ENCODE assay signal across 17 mouse cellular contexts in genomic region chr6:92520088-92520875, GRCm38 (mm10).
DNase-seq lines count a peak whose midpoint lies in the region; ATAC-seq and TF ChIP-seq lines count a peak whose summit lies in the region.
"Had no signal": no experiment of that assay in that cellular context is flagged by ENCODE, and none has a peak within 500 bp of the region (broad histone marks: within the 10 kb centered on the region; RNA-seq: fewer than 3 reads in every experiment).

No protein-coding gene starts in this region.

- no peak overlapping the region for H3K4me3 ChIP-seq in heart, embryonic 13.5 days
- no peak overlapping the region for H3K4me3 ChIP-seq in ES-E14 (ENCODE audit: insufficient read depth in 1 of 2, low read depth in 1 of 2, low read length in 2 of 2, poor library complexity in 1 of 2, severe bottlenecking in 1 of 2)
- no peak overlapping the region for H3K4me3 ChIP-seq in stomach, embryonic 15.5 days (replicated peaks)
- no peak overlapping the region for H3K4me3 ChIP-seq in kidney, embryonic 14.5 days (ENCODE audit: low read length)
- H3K4me3 ChIP-seq: embryonic facial prominence, embryonic 13.5 days; limb, embryonic 13.5 days; liver, embryonic 13.5 days had no signal

- DNase-seq in heart, postnatal 4 days = no peak
- DNase-seq in left cerebral cortex, postnatal 4 days = peak; percentile 39
- DNase-seq in left cerebral cortex, adult 18-20 months (ENCODE audit: low spot score in 2 of 2) = no peak
- DNase-seq in ES-E14 (ENCODE audit: low read depth, low spot score) = no peak
- DNase-seq: gastrocnemius, postnatal 14 days; heart, postnatal 36 days; kidney, adult 8-10 months; kidney, postnatal 4 days; liver, embryonic 13.5 days; right cerebral cortex, adult 18-20 months; thymus, postnatal 4 days had no signal

- no peaks in the 10 kb centered on the region for H3K36me3 ChIP-seq in heart, embryonic 13.5 days
- no peaks in the 10 kb centered on the region for H3K36me3 ChIP-seq in ES-E14 (ENCODE audit: control insufficient read depth, insufficient read depth, low read length, poor library complexity, severe bottlenecking)
- no peaks in the 10 kb centered on the region for H3K36me3 ChIP-seq in stomach, embryonic 15.5 days
- H3K36me3 ChIP-seq in kidney, embryonic 14.5 days (ENCODE audit: control insufficient read depth, insufficient read depth, low read length) = no peaks in the 10 kb centered on the region
- H3K36me3 ChIP-seq: embryonic facial prominence, embryonic 13.5 days; limb, embryonic 13.5 days; liver, embryonic 13.5 days had no signal

- H3K4me2 ChIP-seq in heart, embryonic 13.5 days = no peak overlapping the region
- no peak overlapping the region for H3K4me2 ChIP-seq in stomach, embryonic 15.5 days
- no peak overlapping the region for H3K4me2 ChIP-seq in kidney, embryonic 14.5 days (replicated peaks; ENCODE audit: low read depth, low read length)
- H3K4me2 ChIP-seq: embryonic facial prominence, embryonic 13.5 days; limb, embryonic 13.5 days; liver, embryonic 13.5 days had no signal

- ATAC-seq in heart, embryonic 13.5 days (ENCODE audit: extremely low read depth, insufficient number of reproducible peaks, low FRiP score, low TSS enrichment) = no peak
- no peak for ATAC-seq in stomach, embryonic 15.5 days (ENCODE audit: insufficient read depth, low FRiP score, low read depth)
- ATAC-seq in kidney, embryonic 14.5 days (ENCODE audit: low FRiP score, low TSS enrichment) = no peak
- ATAC-seq: forebrain, embryonic 14.5 days had no signal

- WGBS in heart, embryonic 13.5 days = 66% methylated on average over 5 of the region's 5 CpGs
- 50% methylated on average over 5 of the region's 5 CpGs for WGBS in stomach, embryonic 15.5 days
- 64% methylated on average over 5 of the region's 5 CpGs for WGBS in kidney, embryonic 14.5 days

- no peak overlapping the region for H3K9ac ChIP-seq in heart, embryonic 13.5 days
- H3K9ac ChIP-seq in ES-E14 (ENCODE audit: insufficient read depth, low read depth, low read length, poor library complexity, severe bottlenecking) = no peak overlapping the region
- no peak overlapping the region for H3K9ac ChIP-seq in stomach, embryonic 15.5 days
- H3K9ac ChIP-seq in kidney, embryonic 14.5 days (ENCODE audit: low read depth, low read length) = no peak overlapping the region
- H3K9ac ChIP-seq: embryonic facial prominence, embryonic 13.5 days; limb, embryonic 13.5 days; liver, embryonic 13.5 days had no signal

- H3K27ac ChIP-seq in heart, embryonic 13.5 days (replicated peaks) = 0 out of 2 replicates have a peak overlapping the region, but pooled peaks have one; percentile 7
- H3K27ac ChIP-seq in ES-E14 (ENCODE audit: insufficient read depth, low read depth, low read length, poor library complexity, severe bottlenecking) = no peak overlapping the region
- H3K27ac ChIP-seq in stomach, embryonic 15.5 days = peak overlapping the region; percentile 38; the same call in 1 of the 2 replicates
- no peak overlapping the region for H3K27ac ChIP-seq in kidney, embryonic 14.5 days (ENCODE audit: low read depth, low read length)
- H3K27ac ChIP-seq: embryonic facial prominence, embryonic 13.5 days; limb, embryonic 13.5 days; liver, embryonic 13.5 days had no signal

- in situ Hi-C loops in ES-E14 (cut with MboI; ENCODE audit: low sequenced_read_pairs in 2 of 2, unreplicated experiment in 2 of 2) = no loop called here

- no peaks in the 10 kb centered on the region for H3K9me3 ChIP-seq in heart, embryonic 13.5 days
- H3K9me3 ChIP-seq in ES-E14 (ENCODE audit: control insufficient read depth, insufficient read depth, low read depth, low read length) = no peaks in the 10 kb centered on the region
- no peaks in the 10 kb centered on the region for H3K9me3 ChIP-seq in stomach, embryonic 15.5 days
- no peaks in the 10 kb centered on the region for H3K9me3 ChIP-seq in kidney, embryonic 14.5 days (ENCODE audit: control insufficient read depth, low read length)
- H3K9me3 ChIP-seq: embryonic facial prominence, embryonic 13.5 days; limb, embryonic 13.5 days; liver, embryonic 13.5 days had no signal

- peaks cover 54% of the 10 kb centered on the region for H3K4me1 ChIP-seq in heart, embryonic 13.5 days
- H3K4me1 ChIP-seq in ES-E14 (ENCODE audit: control insufficient read depth in 2 of 2, insufficient read depth in 2 of 2, low read length in 2 of 2, poor library complexity in 1 of 2) = peaks cover 0 to 3% of the 10 kb centered on the region in 2 experiments; a peak in 1 of 4 replicates
- H3K4me1 ChIP-seq in stomach, embryonic 15.5 days = peaks cover 8% of the 10 kb centered on the region
- peaks cover 10% of the 10 kb centered on the region for H3K4me1 ChIP-seq in kidney, embryonic 14.5 days (ENCODE audit: control insufficient read depth, insufficient read depth, low read length)
- H3K4me1 ChIP-seq: liver, embryonic 13.5 days had no signal

- H3K27me3 ChIP-seq in heart, embryonic 13.5 days (replicated peaks) = no peaks in the 10 kb centered on the region
- no peaks in the 10 kb centered on the region for H3K27me3 ChIP-seq in stomach, embryonic 15.5 days (replicated peaks)
- H3K27me3 ChIP-seq in kidney, embryonic 14.5 days (ENCODE audit: control insufficient read depth, insufficient read depth, low read length) = no peaks in the 10 kb centered on the region
- H3K27me3 ChIP-seq: embryonic facial prominence, embryonic 13.5 days; limb, embryonic 13.5 days; liver, embryonic 13.5 days had no signal

- intact Hi-C loops in left cerebral cortex, postnatal 4 days (cut with DNase I) = no loop called here

TF ChIP-seq in ES-E14, 5 proteins besides CTCF, POLR2A, EP300 and RAD21:
- TF ChIP-seq HCFC1 (IDR thresholded peaks at IDR 0.05; ENCODE audit: borderline replicate concordance, insufficient read depth, low read length) = no peak
- peak; percentile 70 for TF ChIP-seq MAFK (IDR thresholded peaks at IDR 0.05; ENCODE audit: insufficient read depth, low read depth, low read length)

Comparison
In these comparisons a context has a peak if more than half of its experiments do, and no peak if none do; other contexts are left out.
1. H3K27ac ChIP-seq: peak in heart, embryonic 13.5 days (single experiment) and stomach, embryonic 15.5 days (single experiment); none in ES-E14 (single experiment) and kidney, embryonic 14.5 days (single experiment).